Comparison of ENCODE assay signal across 21 mouse cellular contexts in the genomic region with DNA sequence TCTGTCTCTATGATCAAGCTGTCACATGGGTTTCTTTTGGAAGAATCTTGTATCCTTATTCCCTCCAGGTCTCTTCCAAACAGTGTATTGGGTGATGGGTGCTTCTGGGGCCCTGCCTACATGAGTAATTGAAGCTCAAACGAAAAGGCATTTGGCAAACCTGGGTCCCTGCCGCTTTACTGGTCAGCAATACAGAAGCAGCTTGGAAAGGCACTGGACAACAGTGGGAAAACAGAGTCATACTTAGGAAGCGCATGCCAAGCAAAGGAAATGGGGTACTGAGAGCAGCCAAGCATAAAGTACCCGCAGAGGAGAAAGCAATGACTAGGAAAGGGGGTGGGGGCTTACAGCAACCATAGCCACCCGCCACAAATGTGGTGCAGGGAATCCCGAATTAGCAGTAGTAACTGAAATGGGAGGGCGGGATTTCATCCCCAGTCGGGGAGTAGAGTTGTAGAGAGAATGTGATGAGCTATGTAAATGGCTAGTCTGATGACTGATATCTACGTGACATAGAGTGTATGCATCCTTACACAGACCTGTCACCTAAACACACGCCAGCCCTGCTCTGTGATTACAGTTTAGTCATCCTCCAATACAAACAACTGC. TPM values are rescaled to one million over a fixed set of nuclear protein-coding genes. Genes with fewer than 3 reads are reported as not detected.
DNase-seq lines count a peak whose midpoint lies in the region; ATAC-seq and TF ChIP-seq lines count a peak whose summit lies in the region.
"Had no signal": no experiment of that assay in that cellular context is flagged by ENCODE, and none has a peak within 500 bp of the region (broad histone marks: within the 10 kb centered on the region; RNA-seq: fewer than 3 reads in every experiment).

No protein-coding gene starts in this region.

- H3K9ac ChIP-seq in forebrain, embryonic 13.5 days = 0 out of 2 replicates have a peak overlapping the region, but pooled peaks have one; percentile 28
- no peak overlapping the region for H3K9ac ChIP-seq in forebrain, postnatal 0 days
- no peak overlapping the region for H3K9ac ChIP-seq in midbrain, embryonic 12.5 days (replicated peaks)
- no peak overlapping the region for H3K9ac ChIP-seq in midbrain, embryonic 11.5 days (ENCODE audit: low read length)
- no peak overlapping the region for H3K9ac ChIP-seq in neural tube, embryonic 15.5 days (replicated peaks)

- H3K9me3 ChIP-seq in forebrain, embryonic 13.5 days (replicated peaks) = no peaks in the 10 kb centered on the region
- no peaks in the 10 kb centered on the region for H3K9me3 ChIP-seq in forebrain, postnatal 0 days (ENCODE audit: low read length)
- no peaks in the 10 kb centered on the region for H3K9me3 ChIP-seq in midbrain, embryonic 12.5 days
- H3K9me3 ChIP-seq in midbrain, embryonic 11.5 days (ENCODE audit: control insufficient read depth, low read length) = no peaks in the 10 kb centered on the region
- H3K9me3 ChIP-seq in neural tube, embryonic 15.5 days (replicated peaks) = no peaks in the 10 kb centered on the region

- H3K36me3 ChIP-seq in forebrain, embryonic 13.5 days (ENCODE audit: poor library complexity, severe bottlenecking) = peaks cover 70% of the 10 kb centered on the region
- H3K36me3 ChIP-seq in forebrain, postnatal 0 days (ENCODE audit: insufficient read depth) = peaks cover 29% of the 10 kb centered on the region
- H3K36me3 ChIP-seq in midbrain, embryonic 12.5 days = peaks cover 63% of the 10 kb centered on the region
- H3K36me3 ChIP-seq in midbrain, embryonic 11.5 days (ENCODE audit: control insufficient read depth, insufficient read depth, low read length) = peaks cover 11% of the 10 kb centered on the region
- H3K36me3 ChIP-seq in neural tube, embryonic 15.5 days = peaks cover 43% of the 10 kb centered on the region

- H3K27me3 ChIP-seq in forebrain, embryonic 13.5 days = no peaks in the 10 kb centered on the region
- no peaks in the 10 kb centered on the region for H3K27me3 ChIP-seq in forebrain, postnatal 0 days (ENCODE audit: insufficient read depth, low read length)
- H3K27me3 ChIP-seq in midbrain, embryonic 12.5 days = no peaks in the 10 kb centered on the region
- H3K27me3 ChIP-seq in midbrain, embryonic 11.5 days (ENCODE audit: control insufficient read depth, insufficient read depth, low read length) = no peaks in the 10 kb centered on the region
- H3K27me3 ChIP-seq in neural tube, embryonic 15.5 days (replicated peaks) = no peaks in the 10 kb centered on the region

- no peak for TF ChIP-seq CTCF in forebrain, postnatal 0 days (IDR thresholded peaks at IDR 0.05; ENCODE audit: low read depth)

- ATAC-seq in forebrain, embryonic 13.5 days = no peak
- ATAC-seq in forebrain, postnatal 0 days = no peak
- no peak for ATAC-seq in midbrain, embryonic 12.5 days (ENCODE audit: low FRiP score, low read depth)
- no peak for ATAC-seq in midbrain, embryonic 11.5 days (ENCODE audit: low FRiP score)
- no peak for ATAC-seq in neural tube, embryonic 15.5 days (ENCODE audit: low FRiP score)

- H3K4me1 ChIP-seq in forebrain, embryonic 13.5 days = peaks cover 41% of the 10 kb centered on the region
- H3K4me1 ChIP-seq in forebrain, postnatal 0 days (ENCODE audit: insufficient read depth) = peaks cover 17% of the 10 kb centered on the region
- peaks cover 35% of the 10 kb centered on the region for H3K4me1 ChIP-seq in midbrain, embryonic 12.5 days
- peaks cover 12% of the 10 kb centered on the region for H3K4me1 ChIP-seq in midbrain, embryonic 11.5 days (ENCODE audit: control insufficient read depth, insufficient read depth, low read length)
- peaks cover 42% of the 10 kb centered on the region for H3K4me1 ChIP-seq in neural tube, embryonic 15.5 days

- H3K4me2 ChIP-seq in forebrain, embryonic 13.5 days = peak overlapping the region; percentile 76; the same call in 1 of the 2 replicates
- H3K4me2 ChIP-seq in forebrain, postnatal 0 days (ENCODE audit: low read depth) = no peak overlapping the region
- H3K4me2 ChIP-seq in midbrain, embryonic 12.5 days (replicated peaks) = peak overlapping the region; percentile 68; the same call in 1 of the 2 replicates
- no peak overlapping the region for H3K4me2 ChIP-seq in midbrain, embryonic 11.5 days
- H3K4me2 ChIP-seq in neural tube, embryonic 15.5 days = peak overlapping the region; percentile 72

- no peak for DNase-seq in forebrain, postnatal 0 days
- no peak for DNase-seq in midbrain, embryonic 11.5 days (ENCODE audit: low spot score, missing footprints)
- peak; percentile 77 for DNase-seq in cerebellum, adult 9-11 months
- DNase-seq in ovary, adult 18-20 months (ENCODE audit: low spot score) = no peak
- DNase-seq in adrenal gland, postnatal 14 days = no peak
- DNase-seq: gastrocnemius, postnatal 10 days; heart, adult 2 months; kidney, adult 8-10 months; kidney, postnatal 4 days; left cerebral cortex, postnatal 4 days; lung, adult 2 months; lung, postnatal 36 days; right cerebral cortex, postnatal 14 days; thymus, postnatal 25 days had no signal

- H3K27ac ChIP-seq in forebrain, embryonic 13.5 days = no peak overlapping the region
- no peak overlapping the region for H3K27ac ChIP-seq in forebrain, postnatal 0 days (ENCODE audit: low read depth, low read length)
- no peak overlapping the region for H3K27ac ChIP-seq in midbrain, embryonic 12.5 days (replicated peaks)
- no peak overlapping the region for H3K27ac ChIP-seq in midbrain, embryonic 11.5 days (ENCODE audit: low read depth, low read length)
- no peak overlapping the region for H3K27ac ChIP-seq in neural tube, embryonic 15.5 days (replicated peaks)
- H3K27ac ChIP-seq: heart, adult 2 months had no signal

- no peak overlapping the region for H3K4me3 ChIP-seq in forebrain, embryonic 13.5 days
- H3K4me3 ChIP-seq in forebrain, postnatal 0 days (ENCODE audit: low read depth, low read length) = no peak overlapping the region
- no peak overlapping the region for H3K4me3 ChIP-seq in midbrain, embryonic 12.5 days
- no peak overlapping the region for H3K4me3 ChIP-seq in midbrain, embryonic 11.5 days (ENCODE audit: low read depth, low read length)
- H3K4me3 ChIP-seq in neural tube, embryonic 15.5 days (replicated peaks) = no peak overlapping the region
- H3K4me3 ChIP-seq: erythroblast, embryonic 14.5 days; heart, adult 2 months had no signal

- 95% methylated on average over 10 of the region's 10 CpGs for WGBS in forebrain, embryonic 13.5 days
- 88% methylated on average over 10 of the region's 10 CpGs for WGBS in forebrain, postnatal 0 days
- 87% methylated on average over 10 of the region's 10 CpGs for WGBS in midbrain, embryonic 12.5 days
- 89% methylated on average over 10 of the region's 10 CpGs for WGBS in midbrain, embryonic 11.5 days
- 82% methylated on average over 10 of the region's 10 CpGs for WGBS in neural tube, embryonic 15.5 days

RNA-seq across cellular contexts. Expression of a gene that starts 4.3 kb away (rescaled TPM):
- 467 and 499 TPM in 2 replicates for polyA plus RNA-seq in forebrain, embryonic 13.5 days (2015; fragmentation: Nextera tagmentation; extraction: Ambion mirVana)
- total RNA-seq in forebrain, postnatal 0 days (2014; rRNA removed) = 225 and 289 TPM in 2 replicates
- 328 and 399 TPM in 2 replicates for polyA plus RNA-seq in forebrain, postnatal 0 days (2015; fragmentation: Nextera tagmentation; extraction: Ambion mirVana)
- 383 and 400 TPM in 2 replicates for polyA plus RNA-seq in midbrain, embryonic 12.5 days (2016; fragmentation: Nextera tagmentation; extraction: Ambion mirVana)
- polyA plus RNA-seq in midbrain, embryonic 11.5 days (2014; fragmentation: Nextera tagmentation; extraction: Ambion mirVana) = 320 and 334 TPM in 2 replicates
- 451 and 532 TPM in 2 replicates for polyA plus RNA-seq in neural tube, embryonic 15.5 days (2015; fragmentation: Nextera tagmentation; extraction: Ambion mirVana)
- total RNA-seq in adrenal gland, postnatal 14 days (2021) = 4.1 and 7.3 TPM in 2 replicates
- total RNA-seq: common myeloid progenitor, adult 5-6 weeks; MEL had no signal

RNA-seq across cellular contexts. Expression of a gene that starts 22.6 kb away (rescaled TPM):
- 44.2 and 50.4 TPM in 2 replicates for polyA plus RNA-seq in forebrain, embryonic 13.5 days (2015; fragmentation: Nextera tagmentation; extraction: Ambion mirVana)
- 22.9 and 27.4 TPM in 2 replicates for total RNA-seq in forebrain, postnatal 0 days (2014; rRNA removed)
- 24.7 and 33.4 TPM in 2 replicates for polyA plus RNA-seq in forebrain, postnatal 0 days (2015; fragmentation: Nextera tagmentation; extraction: Ambion mirVana)
- polyA plus RNA-seq in midbrain, embryonic 12.5 days (2016; fragmentation: Nextera tagmentation; extraction: Ambion mirVana) = 48.9 and 49.5 TPM in 2 replicates
- 48.2 and 48.5 TPM in 2 replicates for polyA plus RNA-seq in midbrain, embryonic 11.5 days (2014; fragmentation: Nextera tagmentation; extraction: Ambion mirVana)
- polyA plus RNA-seq in neural tube, embryonic 15.5 days (2015; fragmentation: Nextera tagmentation; extraction: Ambion mirVana) = 38.7 and 41.1 TPM in 2 replicates
- total RNA-seq in adrenal gland, postnatal 14 days (2021) = 25.0 and 25.9 TPM in 2 replicates

RNA-seq across cellular contexts. Expression of a gene that starts 26.7 kb away (rescaled TPM):
- 0.40 and 0.52 TPM in 2 replicates for polyA plus RNA-seq in forebrain, embryonic 13.5 days (2015; fragmentation: Nextera tagmentation; extraction: Ambion mirVana)
- 0.85 and 1.3 TPM in 2 replicates for total RNA-seq in forebrain, postnatal 0 days (2014; rRNA removed)
- polyA plus RNA-seq in forebrain, postnatal 0 days (2015; fragmentation: Nextera tagmentation; extraction: Ambion mirVana) = 0.43 and 0.69 TPM in 2 replicates
- polyA plus RNA-seq in midbrain, embryonic 12.5 days (2016; fragmentation: Nextera tagmentation; extraction: Ambion mirVana) = 0.52 and 0.85 TPM in 2 replicates
- polyA plus RNA-seq in midbrain, embryonic 11.5 days (2014; fragmentation: Nextera tagmentation; extraction: Ambion mirVana) = 0.18 and 0.32 TPM in 2 replicates
- 0.46 and 0.49 TPM in 2 replicates for polyA plus RNA-seq in neural tube, embryonic 15.5 days (2015; fragmentation: Nextera tagmentation; extraction: Ambion mirVana)
- 0.19 and 1.2 TPM in 2 replicates for total RNA-seq in adrenal gland, postnatal 14 days (2021)
- total RNA-seq: gastrocnemius, postnatal 10 days; heart, adult 2 months had no signal
- polyA plus RNA-seq: erythroblast, embryonic 14.5 days; heart, adult 2 months; heart, postnatal 0 days had no signal

Comparison
In these comparisons a context has a peak if more than half of its experiments do, and no peak if none do; other contexts are left out.
1. H3K4me2 ChIP-seq: peak in forebrain, embryonic 13.5 days (single experiment), midbrain, embryonic 12.5 days (single experiment) and neural tube, embryonic 15.5 days (single experiment); none in forebrain, postnatal 0 days (single experiment) and midbrain, embryonic 11.5 days (single experiment).